Mouse (Mus musculus): ENCODE results near the gene Gm10134. TPM values are rescaled to one million over a fixed set of nuclear protein-coding genes. Genes with fewer than 3 reads are reported as not detected.

The Gm10134 gene
- polyA plus RNA-seq, 2 experiments, result not detected

GRCm38 (mm10) chr2:28535650-28536049 lies 29.8 kb downstream of the Gm10134 start:
- H3K27me3 ChIP-seq (ENCODE audit: control insufficient read depth, insufficient read depth, low read length), result no peaks in the 10 kb centered on the region
- no peak overlapping the region for H3K4me3 ChIP-seq (ENCODE audit: insufficient read depth in 1 of 2, low read depth in 2 of 2, low read length in 2 of 2)
- H3K27ac ChIP-seq, result no peak overlapping the region
- no peak for TF ChIP-seq CTCF (IDR thresholded peaks at IDR 0.05; ENCODE audit: low read depth)
- TF ChIP-seq EP300 (IDR thresholded peaks at IDR 0.05; ENCODE audit: low read depth), result no peak
- H3K36me3 ChIP-seq (replicated peaks; ENCODE audit: control insufficient read depth, insufficient read depth, low read depth), result no peaks in the 10 kb centered on the region
- no peak overlapping the region for H3K9ac ChIP-seq (replicated peaks)
- 59% methylated on average over 7 of the region's 7 CpGs for WGBS (ENCODE audit: insufficient replicate concordance)
- H3K4me1 ChIP-seq (replicated peaks; ENCODE audit: control insufficient read depth in 2 of 2, insufficient read depth in 2 of 2, low read length in 1 of 2), result no peaks in the 10 kb centered on the region
- no peaks in the 10 kb centered on the region for H3K9me3 ChIP-seq (ENCODE audit: control insufficient read depth, low read length)
- H3K4me2 ChIP-seq (ENCODE audit: low read depth), result no peak overlapping the region
- DNase-seq (ENCODE audit: low read depth in 3 of 3, low spot score in 3 of 3) (no peak), ATAC-seq (ENCODE audit: insufficient read depth) (no peak)

- H3K4me3 ChIP-seq (ENCODE audit: insufficient read depth in 1 of 2, low read depth in 2 of 2, low read length in 2 of 2), result no peak overlapping the region
- ATAC-seq (ENCODE audit: insufficient read depth) (no peak), DNase-seq (ENCODE audit: low read depth in 3 of 3, low spot score in 3 of 3) (no peak)
- no peaks in the 10 kb centered on the region for H3K27me3 ChIP-seq (ENCODE audit: control insufficient read depth, insufficient read depth, low read length)
- WGBS (ENCODE audit: insufficient replicate concordance), result 45% methylated on average over 4 of the region's 4 CpGs
- no peaks in the 10 kb centered on the region for H3K9me3 ChIP-seq (ENCODE audit: control insufficient read depth, low read length)
- TF ChIP-seq EP300 (IDR thresholded peaks at IDR 0.05; ENCODE audit: low read depth) (no peak), CTCF (IDR thresholded peaks at IDR 0.05; ENCODE audit: low read depth) (no peak)
- no peaks in the 10 kb centered on the region for H3K36me3 ChIP-seq (replicated peaks; ENCODE audit: control insufficient read depth, insufficient read depth, low read depth)
- no peaks in the 10 kb centered on the region for H3K4me1 ChIP-seq (replicated peaks; ENCODE audit: control insufficient read depth in 2 of 2, insufficient read depth in 2 of 2, low read length in 1 of 2)
- no peak overlapping the region for H3K4me2 ChIP-seq (ENCODE audit: low read depth)
- H3K9ac ChIP-seq (replicated peaks), result no peak overlapping the region
- no peak overlapping the region for H3K27ac ChIP-seq
Measured at GRCm38 (mm10) chr2:28536166-28536565, 30.3 kb downstream of the Gm10134 start.

DNA sequence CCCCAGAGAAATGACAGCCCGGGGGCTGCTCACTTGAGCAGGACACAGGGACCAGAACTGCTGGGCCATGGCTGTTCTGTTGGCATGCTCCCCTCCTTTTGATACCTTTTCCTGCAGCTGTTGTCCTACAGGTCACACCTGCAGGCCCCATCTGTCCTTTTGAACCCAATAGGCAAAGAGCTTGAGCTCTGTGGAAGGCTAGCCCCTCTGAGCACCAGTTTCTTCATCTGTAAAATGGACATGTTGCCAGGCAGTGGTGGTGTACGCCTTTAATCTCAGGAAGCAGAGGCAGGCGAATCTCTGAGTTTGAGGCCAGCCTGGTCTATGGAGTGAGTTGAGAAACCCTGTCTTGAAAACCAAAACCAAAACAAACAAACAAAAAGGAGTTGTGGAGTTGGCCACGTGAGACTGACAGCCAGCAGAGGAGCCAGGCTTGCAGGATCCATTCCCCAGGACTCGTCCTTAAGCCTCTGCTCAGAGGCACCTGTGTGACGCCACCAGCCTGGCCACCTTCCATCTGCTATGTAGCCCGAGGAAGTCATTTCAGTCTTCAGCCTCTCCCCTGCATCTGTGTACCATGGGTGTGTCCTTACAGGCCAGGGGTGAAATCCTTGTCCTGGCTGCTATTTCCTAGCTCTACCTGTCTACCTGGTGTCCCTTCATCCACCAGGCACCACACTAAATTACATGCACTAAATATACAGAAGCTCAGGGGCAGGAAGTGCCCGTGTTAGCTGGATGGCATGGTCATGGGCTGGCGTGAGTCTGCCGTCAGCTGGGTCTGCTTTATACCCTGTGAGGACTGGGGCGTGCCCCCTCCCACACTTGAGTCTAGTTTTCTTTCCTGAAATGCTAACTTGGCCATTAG lies 31.1 kb downstream of the Gm10134 start:
- no peak for DNase-seq (ENCODE audit: low read depth in 3 of 3, low spot score in 3 of 3)
- H3K36me3 ChIP-seq (replicated peaks; ENCODE audit: control insufficient read depth, insufficient read depth, low read depth), result no peaks in the 10 kb centered on the region
- H3K9me3 ChIP-seq (ENCODE audit: control insufficient read depth, low read length), result no peaks in the 10 kb centered on the region
- H3K27me3 ChIP-seq (ENCODE audit: control insufficient read depth, insufficient read depth, low read length), result no peaks in the 10 kb centered on the region
- no peak overlapping the region for H3K27ac ChIP-seq
- TF ChIP-seq EP300 (IDR thresholded peaks at IDR 0.05; ENCODE audit: low read depth) (no peak), CTCF (IDR thresholded peaks at IDR 0.05; ENCODE audit: low read depth) (no peak)
- H3K4me1 ChIP-seq (replicated peaks; ENCODE audit: control insufficient read depth in 2 of 2, insufficient read depth in 2 of 2, low read length in 1 of 2), result no peaks in the 10 kb centered on the region
- no peak overlapping the region for H3K9ac ChIP-seq (replicated peaks)
- 53% methylated on average over 11 of the region's 11 CpGs for WGBS (ENCODE audit: insufficient replicate concordance)
- no peak overlapping the region for H3K4me2 ChIP-seq (ENCODE audit: low read depth)
- no peak overlapping the region for H3K4me3 ChIP-seq (ENCODE audit: insufficient read depth in 1 of 2, low read depth in 2 of 2, low read length in 2 of 2)
- no peak for ATAC-seq (ENCODE audit: insufficient read depth)

DNA sequence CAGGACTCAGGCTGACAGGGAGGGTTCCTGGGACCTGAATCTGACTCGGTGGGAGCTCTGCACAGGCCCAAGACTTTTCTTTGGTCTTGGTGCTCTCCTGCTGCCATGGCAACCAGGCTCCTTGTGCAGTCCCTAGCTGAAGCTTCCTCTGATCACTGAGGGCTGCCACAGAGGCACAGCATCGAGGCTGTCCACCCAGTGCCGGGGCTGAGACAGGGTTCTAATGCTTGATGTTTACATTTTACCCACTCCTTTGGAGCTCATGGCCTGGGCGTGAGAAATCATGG lies 31.7 kb downstream of the Gm10134 start:
- DNase-seq (ENCODE audit: low read depth in 3 of 3, low spot score in 3 of 3), result no peak
- ATAC-seq (ENCODE audit: insufficient read depth), result no peak
- no peak overlapping the region for H3K27ac ChIP-seq
- H3K9ac ChIP-seq (replicated peaks), result no peak overlapping the region
- WGBS (ENCODE audit: insufficient replicate concordance), result 50% methylated on average over 4 of the region's 4 CpGs
- TF ChIP-seq EP300 (IDR thresholded peaks at IDR 0.05; ENCODE audit: low read depth), result no peak
- no peak for TF ChIP-seq CTCF (IDR thresholded peaks at IDR 0.05; ENCODE audit: low read depth)
- no peaks in the 10 kb centered on the region for H3K27me3 ChIP-seq (ENCODE audit: control insufficient read depth, insufficient read depth, low read length)
- H3K36me3 ChIP-seq (replicated peaks; ENCODE audit: control insufficient read depth, insufficient read depth, low read depth), result no peaks in the 10 kb centered on the region
- no peak overlapping the region for H3K4me3 ChIP-seq (ENCODE audit: insufficient read depth in 1 of 2, low read depth in 2 of 2, low read length in 2 of 2)
- no peak overlapping the region for H3K4me2 ChIP-seq (ENCODE audit: low read depth)
- H3K4me1 ChIP-seq (replicated peaks; ENCODE audit: control insufficient read depth in 2 of 2, insufficient read depth in 2 of 2, low read length in 1 of 2), result no peaks in the 10 kb centered on the region
- no peaks in the 10 kb centered on the region for H3K9me3 ChIP-seq (ENCODE audit: control insufficient read depth, low read length)

DNA sequence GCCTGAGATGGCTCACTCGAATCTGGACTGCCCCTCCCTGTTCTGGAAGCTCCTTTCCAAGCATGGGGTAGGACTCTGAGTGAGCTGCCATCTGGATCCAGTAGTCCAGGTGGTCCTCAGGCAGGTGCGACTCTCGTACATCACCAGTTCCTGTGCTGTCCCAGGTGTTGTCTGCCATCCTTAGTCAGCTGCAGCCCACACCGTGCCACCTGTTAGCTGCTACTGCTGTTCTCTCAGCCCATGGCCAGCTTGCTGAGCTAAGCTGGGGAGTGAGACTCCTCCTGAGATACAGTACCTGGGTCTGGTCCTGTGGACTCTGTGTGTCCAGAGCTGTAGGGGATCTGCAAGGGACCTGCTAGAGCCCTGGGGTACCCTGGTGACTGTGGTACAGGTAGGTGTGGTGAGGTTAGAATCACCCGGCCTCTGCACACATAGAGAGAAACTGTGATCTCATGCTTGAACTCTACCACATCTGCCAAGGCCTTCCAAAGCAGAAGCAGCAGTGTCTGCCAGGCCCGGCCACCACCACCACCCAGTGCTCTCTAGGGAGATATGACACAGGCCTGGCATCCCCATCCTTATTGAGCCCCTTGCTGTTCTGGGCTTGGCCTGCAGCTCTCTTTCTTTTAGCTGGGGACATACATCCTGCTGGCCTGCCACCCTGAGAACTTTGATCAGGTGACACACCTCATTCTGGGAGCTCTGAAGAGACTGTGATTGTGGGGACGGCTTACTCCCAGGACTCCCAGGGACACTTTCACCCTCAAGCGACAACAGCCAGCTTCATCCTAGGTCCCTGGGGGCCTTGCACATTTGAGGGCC lies 32.3 kb downstream of the Gm10134 start:
- Histone ChIP-seq H3K9ac (replicated peaks) (no peak overlapping the region), H3K27ac (no peak overlapping the region), H3K4me2 (ENCODE audit: low read depth) (no peak overlapping the region), H3K9me3 (ENCODE audit: control insufficient read depth, low read length) (no peaks in the 10 kb centered on the region), H3K4me1 (replicated peaks; ENCODE audit: control insufficient read depth in 2 of 2, insufficient read depth in 2 of 2, low read length in 1 of 2) (no peaks in the 10 kb centered on the region), H3K27me3 (ENCODE audit: control insufficient read depth, insufficient read depth, low read length) (no peaks in the 10 kb centered on the region), H3K36me3 (replicated peaks; ENCODE audit: control insufficient read depth, insufficient read depth, low read depth) (no peaks in the 10 kb centered on the region), H3K4me3 (ENCODE audit: insufficient read depth in 1 of 2, low read depth in 2 of 2, low read length in 2 of 2) (no peak overlapping the region)
- DNase-seq (ENCODE audit: low read depth in 3 of 3, low spot score in 3 of 3), result no peak
- no peak for ATAC-seq (ENCODE audit: insufficient read depth)
- TF ChIP-seq CTCF (IDR thresholded peaks at IDR 0.05; ENCODE audit: low read depth) (no peak), EP300 (IDR thresholded peaks at IDR 0.05; ENCODE audit: low read depth) (no peak)
- 64% methylated on average over 8 of the region's 8 CpGs for WGBS (ENCODE audit: insufficient replicate concordance)
